Mouse (Mus musculus) E14TG2a.4 (cell line): ENCODE data around the gene Vmn1r183.

Experiments used
- CTCF ChIP-seq: conservative IDR thresholded peaks from 2 replicates; pipeline ENCODE4 v1.5.1; 2014; ENCODE audit warnings: low read length
- NANOG ChIP-seq: IDR thresholded peaks from 2 replicates; pipeline ENCODE4 v1.6.1; 2014; ENCODE audit warnings: borderline replicate concordance, low read length, mixed read lengths

- no peak for TF ChIP-seq CTCF
- TF ChIP-seq NANOG = no peak
These were observed 59.3 kb downstream of the Vmn1r183 start, which contains the start of gene Zfp112 for GRCm38 (mm10) chr7:24112156-24112856.
